Comparison of ENCODE assay signal across 7 mouse cellular contexts in genomic region chr7:28780067-28780658, GRCm38 (mm10). TPM values are rescaled to one million over a fixed set of nuclear protein-coding genes. Genes with fewer than 3 reads are reported as not detected.
DNase-seq lines count a peak whose midpoint lies in the region; ATAC-seq and TF ChIP-seq lines count a peak whose summit lies in the region.

No protein-coding gene starts in this region.

- DNase-seq in adrenal gland, postnatal 10 days: peak; percentile 94
- DNase-seq in embryo, embryonic 11 days: peak; percentile 92
- DNase-seq in gastrocnemius, postnatal 36 days: peak; percentile 81 to 88
- peak; percentile 78 to 88 for DNase-seq in left cerebral cortex, postnatal 36 days (ENCODE audit: low spot score in 2 of 2)
- peak; percentile 99 for DNase-seq in midbrain, embryonic 11.5 days (ENCODE audit: low spot score, missing footprints)
- peak; percentile 82 for DNase-seq in skeletal muscle tissue, adult 2 months (ENCODE audit: low read depth, low spot score)

- no peak overlapping the region for H3K4me3 ChIP-seq in intestine, postnatal 0 days (ENCODE audit: low read depth, low read length)
- no peak overlapping the region for H3K4me3 ChIP-seq in midbrain, embryonic 11.5 days (ENCODE audit: low read depth, low read length)

- H3K27ac ChIP-seq in intestine, postnatal 0 days (ENCODE audit: low read depth, low read length): peak overlapping the region; percentile 23
- no peak overlapping the region for H3K27ac ChIP-seq in midbrain, embryonic 11.5 days (ENCODE audit: low read depth, low read length)

- no peak overlapping the region for H3K9ac ChIP-seq in intestine, postnatal 0 days (ENCODE audit: low read depth, low read length)
- no peak overlapping the region for H3K9ac ChIP-seq in midbrain, embryonic 11.5 days (ENCODE audit: low read length)

- WGBS in intestine, postnatal 0 days: 40% methylated on average over 6 of the region's 6 CpGs
- 44% methylated on average over 6 of the region's 6 CpGs for WGBS in midbrain, embryonic 11.5 days

- H3K4me2 ChIP-seq in intestine, postnatal 0 days (replicated peaks; ENCODE audit: low read depth): no peak overlapping the region
- H3K4me2 ChIP-seq in midbrain, embryonic 11.5 days: no peak overlapping the region

- no peaks in the 10 kb centered on the region for H3K27me3 ChIP-seq in intestine, postnatal 0 days (replicated peaks; ENCODE audit: control insufficient read depth, insufficient read depth, low read length)
- H3K27me3 ChIP-seq in midbrain, embryonic 11.5 days (ENCODE audit: control insufficient read depth, insufficient read depth, low read length): no peaks in the 10 kb centered on the region

- peak; percentile 68; the same call in 1 of the 2 replicates for ATAC-seq in intestine, postnatal 0 days
- ATAC-seq in midbrain, embryonic 11.5 days (ENCODE audit: low FRiP score): peak; percentile 66

- peak; percentile 87 for TF ChIP-seq CTCF in intestine, postnatal 0 days (IDR thresholded peaks at IDR 0.05; ENCODE audit: low read depth)

- H3K4me1 ChIP-seq in intestine, postnatal 0 days (replicated peaks; ENCODE audit: control insufficient read depth, insufficient read depth, low read length): peaks cover 6% of the 10 kb centered on the region; the same call in 1 of the 2 replicates
- peaks cover 4% of the 10 kb centered on the region for H3K4me1 ChIP-seq in midbrain, embryonic 11.5 days (ENCODE audit: control insufficient read depth, insufficient read depth, low read length)

- peaks cover 45% of the 10 kb centered on the region for H3K36me3 ChIP-seq in intestine, postnatal 0 days (ENCODE audit: control insufficient read depth, insufficient read depth)
- H3K36me3 ChIP-seq in midbrain, embryonic 11.5 days (ENCODE audit: control insufficient read depth, insufficient read depth, low read length): 0 out of 2 replicates have a peak, but pooled peaks cover 2% of the 10 kb centered on the region

- no peaks in the 10 kb centered on the region for H3K9me3 ChIP-seq in intestine, postnatal 0 days (ENCODE audit: control insufficient read depth)
- no peaks in the 10 kb centered on the region for H3K9me3 ChIP-seq in midbrain, embryonic 11.5 days (ENCODE audit: control insufficient read depth, low read length)

- intact Hi-C loops in gastrocnemius, postnatal 36 days (cut with DNase I): no loop called here
- intact Hi-C loops in left cerebral cortex, postnatal 36 days (cut with DNase I): loop anchor here (10.0 kb wide), 1 partner anchor 255 kb away; no protein-coding TSS in a partner anchor

RNA-seq across cellular contexts. Expression of gene Rinl, which starts 8.6 kb away (rescaled TPM):
- 1 to 10 TPM; 3.7 to 4.9 TPM for total RNA-seq in adrenal gland, postnatal 10 days (2021)
- 1 to 10 TPM; 1.1 TPM for total RNA-seq in gastrocnemius, postnatal 36 days (2021)
- 1.6 and 2.2 TPM in 2 replicates for polyA plus RNA-seq in intestine, postnatal 0 days (2015; fragmentation: Nextera tagmentation; extraction: Ambion mirVana)
- total RNA-seq in left cerebral cortex, postnatal 36 days (2021): 1 to 10 TPM; 2.3 to 3.1 TPM
- 1.9 and 2.5 TPM in 2 replicates for polyA plus RNA-seq in midbrain, embryonic 11.5 days (2014; fragmentation: Nextera tagmentation; extraction: Ambion mirVana)

RNA-seq across cellular contexts. Expression of gene Nfkbib, which starts 12.9 kb away (rescaled TPM):
- 10 to 100 TPM; 25.1 to 25.3 TPM for total RNA-seq in adrenal gland, postnatal 10 days (2021)
- total RNA-seq in gastrocnemius, postnatal 36 days (2021): 10 to 100 TPM; 20.5 to 30.2 TPM
- 33.1 and 33.2 TPM in 2 replicates for polyA plus RNA-seq in intestine, postnatal 0 days (2015; fragmentation: Nextera tagmentation; extraction: Ambion mirVana)
- 10 to 100 TPM; 34.7 to 38.9 TPM for total RNA-seq in left cerebral cortex, postnatal 36 days (2021)
- 39.0 and 43.9 TPM in 2 replicates for polyA plus RNA-seq in midbrain, embryonic 11.5 days (2014; fragmentation: Nextera tagmentation; extraction: Ambion mirVana)

RNA-seq across cellular contexts. Expression of gene Sirt2, which starts 13.6 kb away (rescaled TPM):
- 10 to 100 TPM; 68.8 to 74.9 TPM for total RNA-seq in adrenal gland, postnatal 10 days (2021)
- total RNA-seq in gastrocnemius, postnatal 36 days (2021): 10 to 100 TPM; 85.5 to 86.4 TPM
- polyA plus RNA-seq in intestine, postnatal 0 days (2015; fragmentation: Nextera tagmentation; extraction: Ambion mirVana): 76.8 and 79.2 TPM in 2 replicates
- total RNA-seq in left cerebral cortex, postnatal 36 days (2021): 100 to 1,000 TPM; 142 to 169 TPM
- 66.2 and 76.5 TPM in 2 replicates for polyA plus RNA-seq in midbrain, embryonic 11.5 days (2014; fragmentation: Nextera tagmentation; extraction: Ambion mirVana)

RNA-seq across cellular contexts. Expression of gene Ccer2, which starts 24.2 kb away (rescaled TPM):
- not detected for total RNA-seq in adrenal gland, postnatal 10 days (2021)
- total RNA-seq in gastrocnemius, postnatal 36 days (2021): not detected
- not detected in 2 replicates for polyA plus RNA-seq in intestine, postnatal 0 days (2015; fragmentation: Nextera tagmentation; extraction: Ambion mirVana)
- total RNA-seq in left cerebral cortex, postnatal 36 days (2021): 1 to 10 TPM; 1.3 to 2.6 TPM
- not detected in 2 replicates for polyA plus RNA-seq in midbrain, embryonic 11.5 days (2014; fragmentation: Nextera tagmentation; extraction: Ambion mirVana)

RNA-seq across cellular contexts. Expression of gene Hnrnpl, which starts 28.2 kb away (rescaled TPM):
- 100 to 1,000 TPM; 459 to 528 TPM for total RNA-seq in adrenal gland, postnatal 10 days (2021)
- 100 to 1,000 TPM; 111 to 131 TPM for total RNA-seq in gastrocnemius, postnatal 36 days (2021)
- polyA plus RNA-seq in intestine, postnatal 0 days (2015; fragmentation: Nextera tagmentation; extraction: Ambion mirVana): 144 and 152 TPM in 2 replicates
- 100 to 1,000 TPM; 414 to 415 TPM for total RNA-seq in left cerebral cortex, postnatal 36 days (2021)
- 331 and 342 TPM in 2 replicates for polyA plus RNA-seq in midbrain, embryonic 11.5 days (2014; fragmentation: Nextera tagmentation; extraction: Ambion mirVana)
